Mouse (Mus musculus): ENCODE data around the gene Nlrc4. TPM values are rescaled to one million over a fixed set of nuclear protein-coding genes. Genes with fewer than 3 reads are reported as not detected.

Nlrc4 gene
- polyA plus RNA-seq, 2 experiments, result 0.17 to 0.19 TPM

DNA sequence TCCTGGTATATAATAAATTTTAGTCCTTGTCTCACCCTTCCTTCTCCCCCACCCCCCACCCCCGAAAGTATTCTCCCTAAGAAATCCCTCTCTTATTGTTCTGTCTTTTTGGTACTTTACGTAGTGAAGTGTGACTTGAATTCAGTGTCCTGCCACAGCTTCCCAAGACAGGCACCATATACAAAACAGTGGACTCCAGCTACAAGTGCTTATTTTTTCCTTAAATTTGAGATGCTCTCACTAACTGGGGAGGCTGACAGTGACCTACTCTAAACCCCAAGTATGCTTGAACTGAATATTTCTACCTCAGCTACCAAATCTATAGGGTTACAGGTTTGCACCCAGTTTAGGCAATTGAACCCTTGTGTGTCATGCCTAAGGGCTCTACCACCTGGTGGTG lies 64.6 kb downstream of the Nlrc4 start:
- 73% methylated on average over 2 of the region's 2 CpGs for WGBS (ENCODE audit: insufficient replicate concordance)
- H3K36me3 ChIP-seq (replicated peaks; ENCODE audit: control insufficient read depth, insufficient read depth, low read depth), result no peaks in the 10 kb centered on the region
- TF ChIP-seq CTCF (IDR thresholded peaks at IDR 0.05; ENCODE audit: low read depth) (no peak), EP300 (IDR thresholded peaks at IDR 0.05; ENCODE audit: low read depth) (no peak)
- ATAC-seq (ENCODE audit: insufficient read depth) (no peak), DNase-seq (ENCODE audit: low read depth in 3 of 3, low spot score in 3 of 3) (no peak)
- peaks cover 10 to 11% of the 10 kb centered on the region in 2 experiments for H3K4me1 ChIP-seq (replicated peaks; ENCODE audit: control insufficient read depth in 2 of 2, insufficient read depth in 2 of 2, low read length in 1 of 2)
- no peak overlapping the region for H3K27ac ChIP-seq
- H3K9ac ChIP-seq (replicated peaks), result peak overlapping the region; percentile 64
- peak overlapping the region; percentile 89 for H3K4me2 ChIP-seq (ENCODE audit: low read depth)
- no peaks in the 10 kb centered on the region for H3K27me3 ChIP-seq (ENCODE audit: control insufficient read depth, insufficient read depth, low read length)
- H3K9me3 ChIP-seq (ENCODE audit: control insufficient read depth, low read length), result no peaks in the 10 kb centered on the region
- H3K4me3 ChIP-seq (ENCODE audit: insufficient read depth in 1 of 2, low read depth in 2 of 2, low read length in 2 of 2), result peak overlapping the region; percentile 57 to 75; a peak in 2 of 4 replicates

DNA sequence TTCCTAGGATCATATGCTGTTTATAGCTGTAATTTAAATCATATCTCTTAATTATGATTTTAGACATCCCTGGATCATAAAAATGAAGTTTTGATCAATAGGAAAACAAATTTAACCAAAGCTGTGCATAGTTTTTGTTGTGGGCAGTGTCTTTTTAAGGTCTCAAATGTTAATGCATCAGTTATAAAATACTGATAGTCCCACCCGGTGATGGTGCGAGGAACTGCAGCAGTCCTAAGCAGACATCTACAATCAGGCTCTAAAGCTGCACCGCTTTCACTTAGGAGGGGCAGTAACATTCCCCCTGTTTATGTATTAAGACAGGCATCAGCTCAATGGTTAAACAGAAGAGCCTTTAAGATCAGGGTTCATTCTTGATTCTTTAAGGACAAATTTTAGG lies 69.1 kb downstream of the Nlrc4 start:
- no peak overlapping the region for H3K4me3 ChIP-seq (ENCODE audit: insufficient read depth in 1 of 2, low read depth in 2 of 2, low read length in 2 of 2)
- no peaks in the 10 kb centered on the region for H3K27me3 ChIP-seq (ENCODE audit: control insufficient read depth, insufficient read depth, low read length)
- DNase-seq (ENCODE audit: low read depth in 3 of 3, low spot score in 3 of 3) (no peak), ATAC-seq (ENCODE audit: insufficient read depth) (no peak)
- WGBS (ENCODE audit: insufficient replicate concordance), result 82% methylated on average over 3 of the region's 3 CpGs
- H3K36me3 ChIP-seq (replicated peaks; ENCODE audit: control insufficient read depth, insufficient read depth, low read depth), result peaks cover 8% of the 10 kb centered on the region; the same call in 1 of the 2 replicates
- H3K4me2 ChIP-seq (ENCODE audit: low read depth), result no peak overlapping the region
- TF ChIP-seq CTCF (IDR thresholded peaks at IDR 0.05; ENCODE audit: low read depth) (no peak), EP300 (IDR thresholded peaks at IDR 0.05; ENCODE audit: low read depth) (no peak)
- H3K27ac ChIP-seq, result no peak overlapping the region
- peaks cover 2 to 4% of the 10 kb centered on the region in 2 experiments for H3K4me1 ChIP-seq (replicated peaks; ENCODE audit: control insufficient read depth in 2 of 2, insufficient read depth in 2 of 2, low read length in 1 of 2)
- no peak overlapping the region for H3K9ac ChIP-seq (replicated peaks)
- no peaks in the 10 kb centered on the region for H3K9me3 ChIP-seq (ENCODE audit: control insufficient read depth, low read length)

DNA sequence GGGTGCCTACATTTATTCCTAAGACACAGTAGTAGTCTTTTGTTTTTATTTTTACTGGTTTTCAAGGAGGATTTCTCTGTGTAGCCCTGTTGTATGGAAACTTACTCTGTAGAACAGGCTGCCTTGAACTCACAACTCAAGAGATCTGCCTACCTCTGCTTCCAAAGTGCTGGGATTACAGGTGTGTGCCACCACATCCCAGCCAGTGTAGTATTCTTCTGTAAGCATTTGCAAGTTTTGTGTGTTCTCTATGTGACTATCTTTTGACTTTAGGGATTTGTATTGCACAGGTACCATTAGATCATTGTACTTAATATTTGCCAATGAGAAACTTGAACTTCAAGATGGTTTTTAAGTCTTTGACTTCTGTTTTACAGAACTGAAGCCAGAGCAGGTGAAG lies 72.3 kb downstream of the Nlrc4 start:
- Histone ChIP-seq H3K4me1 (replicated peaks; ENCODE audit: control insufficient read depth in 2 of 2, insufficient read depth in 2 of 2, low read length in 1 of 2) (no peaks in the 10 kb centered on the region), H3K36me3 (replicated peaks; ENCODE audit: control insufficient read depth, insufficient read depth, low read depth) (peaks cover 13% of the 10 kb centered on the region), H3K9me3 (ENCODE audit: control insufficient read depth, low read length) (no peaks in the 10 kb centered on the region), H3K4me3 (ENCODE audit: insufficient read depth in 1 of 2, low read depth in 2 of 2, low read length in 2 of 2) (no peak overlapping the region), H3K9ac (replicated peaks) (no peak overlapping the region), H3K4me2 (ENCODE audit: low read depth) (no peak overlapping the region), H3K27ac (no peak overlapping the region), H3K27me3 (ENCODE audit: control insufficient read depth, insufficient read depth, low read length) (no peaks in the 10 kb centered on the region)
- ATAC-seq (ENCODE audit: insufficient read depth) (no peak), DNase-seq (ENCODE audit: low read depth in 3 of 3, low spot score in 3 of 3) (no peak)
- TF ChIP-seq EP300 (IDR thresholded peaks at IDR 0.05; ENCODE audit: low read depth) (no peak), CTCF (IDR thresholded peaks at IDR 0.05; ENCODE audit: low read depth) (no peak)

DNA sequence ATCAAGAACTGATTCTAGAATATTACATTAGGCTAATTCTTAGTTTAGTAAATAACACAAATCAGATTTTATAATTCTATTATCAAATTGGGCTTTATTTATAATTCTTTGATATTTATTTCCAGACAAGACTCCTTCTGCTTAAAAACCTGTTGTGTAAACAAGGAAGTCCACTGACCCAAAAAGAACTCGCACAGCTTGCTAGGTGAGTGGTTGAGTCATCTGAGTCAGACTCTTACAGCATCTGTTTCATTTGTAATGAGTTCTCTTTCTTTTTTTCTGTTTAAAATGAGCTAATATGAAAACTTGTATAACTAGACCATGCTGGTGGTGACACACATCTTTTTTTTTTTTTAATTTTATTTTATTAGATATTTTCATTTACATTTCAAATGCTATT lies 82.0 kb downstream of the Nlrc4 start:
- 82% methylated on average over 1 of the region's 1 CpGs for WGBS (ENCODE audit: insufficient replicate concordance)
- ATAC-seq (ENCODE audit: insufficient read depth) (no peak), DNase-seq (ENCODE audit: low read depth in 3 of 3, low spot score in 3 of 3) (no peak)
- no peak for TF ChIP-seq CTCF (IDR thresholded peaks at IDR 0.05; ENCODE audit: low read depth)
- TF ChIP-seq EP300 (IDR thresholded peaks at IDR 0.05; ENCODE audit: low read depth), result no peak
- no peak overlapping the region for H3K9ac ChIP-seq (replicated peaks)
- H3K9me3 ChIP-seq (ENCODE audit: control insufficient read depth, low read length), result no peaks in the 10 kb centered on the region
- H3K4me2 ChIP-seq (ENCODE audit: low read depth), result no peak overlapping the region
- no peaks in the 10 kb centered on the region for H3K4me1 ChIP-seq (replicated peaks; ENCODE audit: control insufficient read depth in 2 of 2, insufficient read depth in 2 of 2, low read length in 1 of 2)
- H3K27ac ChIP-seq, result no peak overlapping the region
- no peak overlapping the region for H3K4me3 ChIP-seq (ENCODE audit: insufficient read depth in 1 of 2, low read depth in 2 of 2, low read length in 2 of 2)
- peaks cover 16% of the 10 kb centered on the region for H3K36me3 ChIP-seq (replicated peaks; ENCODE audit: control insufficient read depth, insufficient read depth, low read depth)
- no peaks in the 10 kb centered on the region for H3K27me3 ChIP-seq (ENCODE audit: control insufficient read depth, insufficient read depth, low read length)

Other genes with a start within 250 kb of the Nlrc4 start
- gene Memo1, start 163.6 kb downstream of the Nlrc4 start, polyA plus RNA-seq (2012; rRNA removed), result 24.4 and 38.8 TPM in 2 replicates
- 111 and 116 TPM in 2 replicates for gene Memo1, start 163.6 kb downstream of the Nlrc4 start, polyA plus RNA-seq (2014; fragmentation: Nextera tagmentation; extraction: Ambion mirVana)
- gene Dpy30, start 135.2 kb downstream of the Nlrc4 start, polyA plus RNA-seq (2012; rRNA removed), result 71.4 and 104 TPM in 2 replicates
- 145 and 149 TPM in 2 replicates for gene Dpy30, start 135.2 kb downstream of the Nlrc4 start, polyA plus RNA-seq (2014; fragmentation: Nextera tagmentation; extraction: Ambion mirVana)
- gene Spast, start 120.2 kb downstream of the Nlrc4 start, polyA plus RNA-seq (2012; rRNA removed), result 2.5 and 4.1 TPM in 2 replicates
- gene Spast, start 120.2 kb downstream of the Nlrc4 start, polyA plus RNA-seq (2014; fragmentation: Nextera tagmentation; extraction: Ambion mirVana), result 5.4 and 6.8 TPM in 2 replicates
- gene Slc30a6, start 63.5 kb downstream of the Nlrc4 start, polyA plus RNA-seq (2012; rRNA removed), result 9.1 TPM in 2 replicates
- 14.9 and 15.9 TPM in 2 replicates for gene Slc30a6, start 63.5 kb downstream of the Nlrc4 start, polyA plus RNA-seq (2014; fragmentation: Nextera tagmentation; extraction: Ambion mirVana)
- gene Yipf4, start 30.4 kb upstream of the Nlrc4 start, polyA plus RNA-seq (2012; rRNA removed), result 16.8 and 17.3 TPM in 2 replicates
- 68.4 and 74.3 TPM in 2 replicates for gene Yipf4, start 30.4 kb upstream of the Nlrc4 start, polyA plus RNA-seq (2014; fragmentation: Nextera tagmentation; extraction: Ambion mirVana)
- gene Birc6, start 69.2 kb upstream of the Nlrc4 start, polyA plus RNA-seq (2012; rRNA removed), result 17.1 and 21.9 TPM in 2 replicates
- gene Birc6, start 69.2 kb upstream of the Nlrc4 start, polyA plus RNA-seq (2014; fragmentation: Nextera tagmentation; extraction: Ambion mirVana), result 25.9 and 28.3 TPM in 2 replicates

Measured in liver, embryonic 14.5 days (tissue).